Mouse (Mus musculus) G1E (cell line): ENCODE measurements at regions not wholly inside any gene's neighbourhood (a gene's known extent, or its start where the extent isn't known, plus 50 kb on each side); places are given as distances from the start of the nearest gene placed in this dataset.

Experiments used
- CTCF ChIP-seq: IDR thresholded peaks from 2 replicates; pipeline ENCODE4 v1.5.1; 2012; ENCODE audit warnings: low read depth, low read length, inconsistent platforms, mixed read lengths
- GATA1 ChIP-seq: IDR thresholded peaks from 2 replicates; pipeline ENCODE4 v1.6.1; 2012; ENCODE audit warnings: borderline replicate concordance, low read length, inconsistent platforms, mixed read lengths
- GATA2 ChIP-seq: IDR thresholded peaks from 2 replicates; pipeline ENCODE4 v1.6.1; 2012; ENCODE audit warnings: low read depth, low read length, inconsistent platforms, borderline replicate concordance
- POLR2AphosphoS5 ChIP-seq: IDR thresholded peaks from 2 replicates; pipeline ENCODE4 v1.6.1; 2012; ENCODE audit warnings: low read depth, low read length, inconsistent platforms; ENCODE audit not compliant: insufficient replicate concordance

DNA sequence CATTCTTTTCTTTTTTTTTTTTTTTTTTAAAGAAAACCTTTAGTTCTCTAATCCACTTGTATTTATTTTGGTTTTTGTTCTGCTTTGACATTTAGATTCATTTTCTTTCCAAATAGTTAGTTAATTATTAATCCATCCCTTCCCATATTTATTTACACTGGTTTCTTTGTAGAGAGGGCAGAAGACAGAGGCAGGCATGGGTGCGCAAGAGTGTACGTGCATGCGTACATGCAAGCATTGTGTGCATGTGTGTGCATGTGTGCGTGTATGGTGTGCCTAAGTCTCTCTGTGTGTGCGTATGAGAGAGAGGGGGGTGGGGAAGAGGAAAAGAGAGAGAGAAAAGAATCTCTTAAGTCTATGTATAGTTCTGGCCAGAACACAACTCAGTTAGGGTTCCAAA lies 215.9 kb upstream of the Krr1 start:
- TF ChIP-seq CTCF (no peak), GATA1 (no peak), GATA2 (no peak), POLR2AphosphoS5 (no peak)
